Mouse (Mus musculus) testis, postnatal 10 days (tissue): Measurements from ENCODE around the gene Inha.

ENCODE experiments used
- DNase-seq: peaks from one replicate; pipeline ENCODE4 v3.0.0; 2021; ENCODE audit warnings: low spot score

Inha gene

DNA sequence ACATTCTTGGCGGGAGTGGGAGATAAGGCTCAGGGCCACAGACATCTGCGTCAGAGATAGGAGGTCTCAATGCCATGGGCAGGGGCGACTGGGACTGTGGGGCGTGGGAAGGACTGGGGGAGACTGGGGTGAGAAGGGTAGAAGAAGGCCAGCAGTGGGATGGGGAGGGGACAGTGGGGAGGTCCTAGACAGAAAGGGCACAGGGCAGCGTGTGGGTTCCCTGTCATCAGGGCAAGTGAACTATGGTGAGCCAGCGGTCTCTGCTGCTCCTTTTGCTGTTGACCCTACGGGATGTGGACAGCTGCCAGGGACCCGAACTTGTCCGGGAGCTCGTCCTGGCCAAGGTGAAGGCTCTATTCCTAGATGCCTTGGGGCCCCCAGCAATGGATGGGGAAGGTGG, at the start of gene Inha:
Gene Inha, plus strand, starts transcription at position 72 of the 400 bp plus-strand sequence.
- peak; percentile 73 for DNase-seq

DNA sequence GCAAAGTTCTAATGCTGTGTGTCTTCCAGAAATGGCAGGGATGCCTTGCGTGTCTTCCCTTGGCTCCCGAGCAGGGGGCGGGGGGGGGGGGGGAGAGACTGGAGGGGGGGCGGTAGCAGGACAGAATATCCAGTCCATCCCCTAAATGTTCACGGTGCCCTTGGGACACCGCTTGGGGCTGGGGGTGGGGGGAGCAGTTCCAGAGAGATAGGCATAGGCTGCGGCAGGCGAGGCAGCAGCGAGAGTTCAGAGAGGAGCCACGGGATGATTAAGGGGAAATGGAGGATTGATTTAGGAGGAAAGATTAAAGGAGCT, 49.2 kb upstream of the Inha start:
- DNase-seq, result no peak

DNA sequence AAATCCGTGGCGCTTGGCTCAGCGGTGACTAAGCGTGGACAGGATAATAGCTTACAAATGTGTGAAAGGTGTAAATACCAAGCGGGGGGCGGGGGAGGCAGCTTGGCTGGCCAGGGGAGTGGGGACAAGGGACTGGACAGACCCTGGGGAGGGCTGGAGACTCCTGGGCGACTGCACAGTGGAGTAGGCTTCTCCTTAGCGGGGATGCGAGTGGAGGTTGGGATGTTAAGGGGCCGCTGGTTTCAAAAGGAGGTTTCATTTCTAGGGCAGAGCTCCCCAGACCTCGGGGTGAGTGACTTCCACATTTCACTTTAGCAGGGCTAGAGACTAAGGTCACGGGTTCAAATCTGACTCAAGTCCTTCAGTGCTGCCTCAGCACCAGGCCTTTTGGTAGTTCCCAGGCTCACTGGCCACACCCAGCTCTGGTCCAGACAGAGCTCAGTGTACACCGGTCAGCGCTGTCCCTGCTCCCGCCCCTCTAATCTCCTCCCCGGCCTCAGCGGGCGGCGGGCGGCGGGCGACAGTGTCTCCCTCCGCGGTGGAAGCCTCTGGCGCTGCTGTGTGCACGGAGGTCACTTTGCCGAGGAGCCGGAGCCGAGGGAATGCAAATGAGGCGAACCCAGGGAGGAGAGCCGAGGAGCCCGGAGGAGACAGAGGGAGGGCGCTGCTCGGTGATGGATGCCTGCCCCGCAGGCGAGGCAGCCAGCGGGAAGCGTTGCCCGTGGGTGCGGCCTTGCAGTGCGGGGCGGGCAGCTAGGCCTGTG, 48.7 kb upstream of the Inha start:
- DNase-seq, result peak; percentile 64

DNA sequence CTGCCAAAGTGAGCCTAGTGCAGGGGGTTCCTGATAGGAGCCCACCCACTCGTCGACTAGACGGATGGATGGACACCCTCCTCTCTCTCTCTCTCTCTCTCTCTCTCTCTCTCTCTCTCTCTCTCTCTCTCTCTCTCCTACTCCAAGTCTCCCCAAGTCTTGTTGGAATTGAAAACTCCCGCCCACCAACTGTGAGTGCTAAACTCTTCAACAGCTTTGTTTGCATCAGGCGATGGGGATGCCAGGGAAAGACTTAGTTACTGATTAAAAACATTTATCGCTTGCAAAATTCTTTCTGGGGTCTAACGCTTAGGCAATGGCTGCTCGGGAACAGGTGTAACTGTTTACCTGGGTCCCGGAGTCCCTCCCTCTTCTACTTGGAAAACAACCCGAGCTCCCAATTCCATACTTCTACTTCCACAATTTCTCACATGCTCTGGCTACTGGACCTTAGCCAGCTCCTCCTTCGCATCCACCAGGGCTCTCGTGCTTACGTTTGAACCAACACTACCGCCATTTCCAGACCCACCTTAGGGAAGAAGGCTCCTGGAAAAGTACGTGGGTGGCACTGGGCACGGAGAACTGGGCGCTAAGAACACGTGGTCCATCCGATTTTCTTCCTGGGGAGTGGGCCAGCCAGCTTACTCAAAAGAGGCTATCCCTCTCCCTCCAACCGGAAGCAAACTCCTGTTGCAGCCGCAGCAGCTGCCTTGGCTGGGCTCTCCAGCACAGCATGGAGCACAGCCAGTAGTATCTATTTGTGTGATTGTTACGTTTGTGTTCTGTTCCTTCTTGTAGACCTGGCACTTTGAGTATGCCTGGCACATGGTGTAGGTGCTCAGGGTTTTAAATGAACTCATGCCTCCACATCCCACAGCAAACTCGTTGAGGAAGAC, 47.8 kb upstream of the Inha start:
- peak; percentile 60 for DNase-seq

DNA sequence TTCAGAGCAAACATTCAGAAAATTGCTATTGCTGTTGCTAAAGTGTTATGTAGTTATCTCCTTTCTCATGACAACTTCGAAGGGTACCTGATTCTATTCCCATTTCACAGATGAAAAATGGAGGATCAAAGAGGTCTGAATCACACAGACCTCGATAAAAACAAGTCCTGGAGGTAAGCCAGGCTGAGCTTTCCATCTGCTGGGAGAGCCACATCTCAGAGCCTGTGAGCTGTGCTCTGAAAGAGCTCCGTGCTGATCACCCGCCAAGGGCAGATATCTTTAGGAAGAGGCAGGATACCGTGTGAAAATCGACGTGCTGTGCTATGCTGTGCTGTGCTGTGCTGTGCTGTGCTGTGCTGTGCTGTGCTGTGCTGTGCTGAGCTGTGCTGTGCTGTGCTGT, 46.6 kb upstream of the Inha start:
- no peak for DNase-seq

DNA sequence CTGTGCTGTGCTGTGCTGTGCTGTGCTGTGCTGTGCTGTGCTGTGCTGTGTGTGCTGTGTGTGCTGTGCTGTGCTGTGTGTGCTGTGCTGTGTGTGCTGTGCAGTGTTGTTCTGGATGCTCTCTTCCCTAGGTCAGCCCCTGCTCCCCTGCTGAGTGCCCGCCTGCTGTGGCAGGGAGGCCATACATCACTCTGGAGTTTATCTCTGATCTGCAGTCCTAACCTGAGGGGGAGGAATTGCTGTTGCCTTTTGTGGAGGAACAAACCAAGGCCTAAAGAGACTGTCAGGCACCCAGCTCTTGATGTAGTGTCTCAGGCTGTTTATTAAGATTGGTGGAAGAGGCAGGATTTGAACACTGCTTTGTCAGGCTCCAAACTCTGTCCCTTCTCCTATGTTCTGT, 44.2 kb upstream of the Inha start:
- DNase-seq, result no peak

DNA sequence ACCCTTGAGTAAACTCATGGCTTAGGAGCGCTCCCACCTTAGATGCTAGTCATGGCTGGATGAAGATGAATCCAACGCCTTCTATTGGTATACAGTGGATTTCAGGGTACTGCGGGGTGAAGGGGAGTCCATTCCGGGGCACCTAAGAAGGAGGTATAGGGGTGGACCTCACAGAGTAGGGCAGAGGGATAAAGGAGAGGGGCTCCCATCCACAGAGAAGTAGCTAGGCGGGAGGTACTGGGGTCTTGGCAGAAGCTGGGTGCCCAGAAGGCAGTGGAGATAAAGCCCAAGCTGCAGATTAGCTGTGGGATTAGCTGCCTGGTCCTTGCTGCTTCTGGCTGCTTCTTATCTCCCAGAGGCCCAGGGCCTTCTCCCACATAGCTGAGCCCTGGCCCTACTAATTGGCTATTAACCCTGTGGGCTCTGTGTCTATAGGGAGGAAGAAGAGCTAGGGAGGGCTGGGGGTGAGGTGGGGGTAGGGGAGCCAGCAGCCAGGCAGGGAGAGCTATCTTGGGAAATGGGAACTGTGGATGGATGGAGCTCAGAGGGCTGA, 43.1 kb upstream of the Inha start:
- no peak for DNase-seq

DNA sequence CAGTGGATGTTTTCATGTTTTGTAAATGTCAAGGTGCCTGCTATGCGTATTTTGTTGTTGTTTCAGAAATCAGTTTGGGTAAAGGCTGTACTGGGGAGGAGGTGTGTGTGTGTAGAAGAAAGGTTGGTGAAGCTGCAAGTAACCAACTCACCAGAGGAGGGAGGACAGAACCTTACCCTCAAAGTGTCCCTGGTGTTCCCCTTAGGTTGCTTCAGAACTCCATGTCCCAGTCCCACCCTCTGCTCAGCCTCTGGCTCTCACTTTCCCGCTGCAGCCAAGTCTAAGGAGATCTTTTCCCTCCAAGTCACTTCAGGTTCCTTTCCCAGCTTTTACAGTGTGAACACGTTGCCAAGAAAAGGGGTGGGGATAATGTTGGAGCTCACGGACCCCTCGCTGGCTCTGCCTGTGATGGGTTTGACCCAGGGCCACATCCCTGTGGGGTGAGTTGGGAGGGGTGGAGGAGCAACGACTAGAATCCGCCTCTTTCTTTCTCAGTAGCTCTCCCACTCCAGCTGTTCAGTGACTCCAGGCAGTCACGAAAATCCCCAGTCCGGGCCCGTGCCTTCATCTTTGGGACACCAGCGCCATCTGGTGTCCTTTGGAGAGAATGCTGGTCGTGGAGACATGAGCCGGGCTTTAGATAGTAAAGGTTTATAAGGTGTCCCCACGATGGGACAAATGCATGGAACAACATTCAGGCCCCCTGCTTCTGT, 39.5 kb upstream of the Inha start:
- peak; percentile 86 for DNase-seq

DNA sequence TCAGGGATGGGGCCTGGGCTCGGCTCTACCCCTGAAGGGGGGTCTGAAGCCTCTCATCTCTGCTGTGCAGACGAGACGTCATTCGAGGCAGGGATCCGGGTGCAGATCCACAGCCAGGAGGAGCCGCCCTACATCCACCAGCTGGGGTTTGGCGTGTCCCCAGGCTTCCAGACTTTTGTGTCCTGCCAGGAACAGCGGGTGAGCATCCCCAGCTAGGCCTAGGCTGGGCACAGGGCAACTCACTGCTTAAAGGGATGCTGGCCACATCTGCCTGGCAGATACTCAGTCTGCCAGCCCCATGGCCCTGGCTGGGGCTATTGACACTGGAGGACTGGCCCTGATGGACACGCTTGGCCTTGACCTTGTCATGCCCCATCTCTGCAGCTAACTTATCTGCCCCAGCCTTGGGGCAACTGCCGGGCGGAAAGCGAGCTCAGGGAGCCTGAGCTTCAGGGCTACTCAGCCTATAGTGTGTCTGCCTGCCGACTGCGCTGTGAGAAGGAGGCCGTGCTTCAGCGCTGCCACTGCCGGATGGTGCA, 37.5 kb upstream of the Inha start:
- DNase-seq, result peak; percentile 64

DNA sequence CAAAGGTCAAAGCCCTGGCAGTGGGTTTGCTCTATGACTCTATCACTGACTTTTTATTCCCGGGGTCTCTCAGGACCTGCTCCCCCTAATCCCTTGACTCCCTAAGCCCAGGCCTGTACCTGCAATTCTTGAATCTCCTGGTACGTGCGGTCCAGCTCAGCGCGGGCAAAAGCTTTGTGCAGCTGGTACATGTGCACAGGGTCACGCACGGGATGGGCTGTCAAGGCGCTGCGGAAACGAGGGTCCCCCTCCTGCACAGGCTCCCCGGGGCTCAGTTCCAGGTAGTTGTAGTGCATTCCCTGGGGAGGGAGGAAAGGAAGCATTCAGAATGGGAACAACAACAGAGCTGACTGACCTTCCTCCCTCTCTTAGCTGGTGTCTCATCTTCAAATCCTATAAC, 30.4 kb upstream of the Inha start:
- DNase-seq, result no peak

DNA sequence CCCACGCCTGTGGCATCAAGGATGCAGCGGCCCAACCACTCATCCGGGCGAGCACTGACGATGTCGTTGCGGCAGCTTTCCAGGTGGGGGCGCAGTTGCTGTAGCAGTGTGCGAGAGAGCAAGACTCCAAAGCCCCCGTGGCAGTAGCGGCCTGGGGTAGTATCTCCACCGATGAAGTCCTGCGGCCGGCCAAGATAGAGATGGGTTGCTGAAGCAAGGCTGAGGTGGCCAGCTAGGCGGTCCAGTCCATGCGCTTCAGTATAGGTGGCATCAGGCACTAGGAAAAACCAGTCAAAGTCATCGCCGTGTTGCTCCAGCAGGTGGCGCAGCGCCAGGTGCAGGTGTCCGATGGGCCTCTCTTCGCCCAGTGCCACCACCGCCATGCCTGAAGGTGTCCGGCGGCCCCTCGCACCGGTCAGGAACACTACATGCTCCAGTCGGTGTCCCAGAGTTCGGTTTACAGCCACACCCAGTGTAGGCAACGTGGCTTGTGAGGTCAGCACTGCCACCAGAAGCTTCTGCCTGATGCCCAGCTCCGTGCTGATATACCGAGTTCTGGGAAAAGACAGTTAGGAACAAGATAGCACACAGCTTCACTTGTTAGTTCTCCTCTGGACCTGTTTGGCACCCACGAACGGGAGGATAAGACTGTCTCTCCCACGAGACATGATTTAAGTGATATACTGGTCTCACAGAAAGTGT, 29.5 kb upstream of the Inha start:
- peak; percentile 90 for DNase-seq

DNA sequence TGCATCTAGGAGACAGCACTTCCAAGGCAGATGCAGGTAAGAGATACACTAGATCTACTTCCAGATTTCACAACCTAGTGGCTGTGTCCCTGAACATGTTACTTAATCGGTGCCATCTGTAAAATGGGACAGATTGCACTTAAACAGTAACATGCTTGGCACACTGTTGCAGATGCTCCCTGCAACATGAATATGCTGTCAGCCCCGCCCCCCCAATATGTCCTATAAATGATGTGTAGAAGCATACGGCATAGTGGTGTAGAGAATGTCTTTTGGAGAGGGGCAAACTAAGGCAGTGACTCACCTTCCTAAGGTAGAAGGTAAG, 28.9 kb upstream of the Inha start:
- no peak for DNase-seq

DNA sequence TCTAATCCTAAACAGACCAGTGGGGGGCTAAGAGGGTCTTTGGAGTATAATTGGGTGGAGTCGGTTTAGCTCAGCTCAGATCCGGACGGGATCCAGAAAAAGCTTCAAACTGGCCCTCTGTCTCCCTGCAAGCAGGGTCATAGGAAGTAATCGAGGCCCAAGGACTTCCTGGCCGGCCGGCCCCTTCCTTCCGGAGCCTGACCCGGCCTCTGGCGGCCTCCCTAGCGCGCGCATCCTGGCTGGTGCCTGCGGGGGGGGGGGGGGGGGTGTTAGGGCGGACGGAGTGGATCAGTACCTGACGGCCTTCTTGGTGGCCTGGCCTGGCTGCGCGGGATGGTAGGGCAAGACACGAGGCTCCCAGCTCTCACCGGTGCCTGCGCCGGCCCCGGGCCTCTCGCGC, 28.4 kb upstream of the Inha start:
- no peak for DNase-seq

DNA sequence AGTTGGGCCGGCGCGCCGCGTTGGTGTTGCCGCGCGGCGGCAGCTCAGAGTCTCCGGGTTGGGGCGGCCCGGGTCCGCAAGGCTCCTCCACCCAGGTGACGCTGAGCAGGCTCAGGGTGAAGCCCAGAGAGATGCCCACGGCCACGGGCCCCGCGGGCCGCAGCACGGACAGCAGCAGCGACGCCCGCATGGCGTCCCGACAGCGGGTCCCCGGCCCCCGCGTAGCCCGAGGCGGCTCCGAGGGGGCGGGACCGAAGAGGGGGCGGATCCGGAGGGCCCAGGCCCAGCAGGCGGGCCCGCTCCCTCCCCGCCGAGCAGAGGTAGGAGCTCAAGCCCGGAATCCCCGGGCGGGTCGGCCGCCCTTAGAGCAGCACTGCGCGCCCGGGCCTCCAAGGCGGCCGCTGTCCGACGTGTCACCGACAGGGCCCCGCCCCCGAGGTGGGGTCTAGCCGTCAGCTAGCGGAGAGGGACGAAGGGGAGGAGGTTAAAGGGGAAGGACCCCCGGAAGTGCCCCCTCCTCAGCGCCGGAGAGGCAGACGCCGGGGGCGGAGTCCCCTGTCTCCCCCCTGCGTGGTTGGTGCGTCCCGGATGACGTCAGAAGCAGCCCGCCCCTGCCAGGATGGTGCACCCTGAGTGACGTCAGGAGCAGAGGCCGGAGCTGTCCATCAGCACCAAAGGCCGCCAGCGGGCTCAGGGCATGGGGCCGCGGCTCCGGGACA, 27.8 kb upstream of the Inha start, which contains the start of the genes Chpf and Tmem198:
Gene Chpf, minus strand, starts transcription at position 392 of the 719 bp plus-strand sequence.
Gene Tmem198, plus strand, starts transcription at position 617 of the 719 bp plus-strand sequence.
- DNase-seq, result peak; percentile 96

DNA sequence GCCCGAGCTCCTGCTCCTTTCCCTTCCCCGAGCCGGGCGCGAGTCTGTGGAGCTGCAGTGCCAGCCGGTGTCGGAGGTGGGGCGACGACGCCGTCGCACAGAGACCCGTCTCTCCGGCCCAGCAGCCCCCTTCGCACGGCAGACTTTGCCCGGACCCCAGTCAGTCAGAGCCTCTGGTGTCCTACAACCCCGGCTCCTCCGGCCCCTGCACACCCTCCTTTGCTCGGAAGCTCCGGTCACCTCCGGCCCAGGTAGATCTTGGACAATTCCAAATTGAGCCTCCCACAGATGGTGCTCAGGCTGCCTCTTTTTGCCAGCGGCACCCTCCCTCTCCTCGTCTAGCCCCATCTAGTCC, 27.3 kb upstream of the Inha start:
- DNase-seq, result no peak

DNA sequence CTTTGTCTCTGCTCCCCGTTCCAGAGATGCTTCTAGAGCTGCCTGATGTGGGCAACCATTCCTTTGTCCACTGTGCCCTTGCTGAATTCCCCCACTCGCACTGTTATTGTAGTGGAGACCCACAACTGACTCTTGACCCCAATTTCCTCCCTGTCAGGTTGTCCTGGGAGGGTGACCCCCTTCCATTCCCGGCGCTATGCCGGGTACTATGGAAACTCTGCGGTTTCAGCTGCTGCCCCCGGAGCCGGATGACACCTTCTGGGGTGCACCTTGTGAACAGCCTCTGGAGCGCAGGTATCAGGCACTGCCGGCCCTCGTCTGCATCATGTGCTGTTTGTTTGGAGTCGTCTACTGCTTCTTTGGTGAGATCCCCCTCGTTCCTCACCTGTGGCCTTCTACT, 26.8 kb upstream of the Inha start:
- DNase-seq, result no peak

DNA sequence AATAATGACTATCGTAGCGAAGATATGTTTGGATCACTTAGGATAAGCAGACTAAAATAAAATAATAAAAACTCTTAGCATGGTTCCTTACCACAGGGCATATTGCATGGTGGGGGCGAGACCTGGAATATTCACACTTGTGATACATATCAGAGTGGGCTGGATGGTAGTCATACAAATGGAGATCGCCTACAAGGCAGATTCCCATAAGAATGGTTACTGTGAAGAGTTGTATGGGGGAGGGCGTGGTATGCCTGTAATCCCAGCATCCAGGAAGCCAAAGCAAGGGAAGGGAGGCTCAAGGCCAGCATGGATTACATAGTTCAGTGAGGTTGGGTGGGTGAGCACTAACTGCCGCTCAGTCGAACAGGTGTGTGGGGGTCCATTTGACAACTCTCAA, 26.1 kb upstream of the Inha start:
- DNase-seq, result no peak

DNA sequence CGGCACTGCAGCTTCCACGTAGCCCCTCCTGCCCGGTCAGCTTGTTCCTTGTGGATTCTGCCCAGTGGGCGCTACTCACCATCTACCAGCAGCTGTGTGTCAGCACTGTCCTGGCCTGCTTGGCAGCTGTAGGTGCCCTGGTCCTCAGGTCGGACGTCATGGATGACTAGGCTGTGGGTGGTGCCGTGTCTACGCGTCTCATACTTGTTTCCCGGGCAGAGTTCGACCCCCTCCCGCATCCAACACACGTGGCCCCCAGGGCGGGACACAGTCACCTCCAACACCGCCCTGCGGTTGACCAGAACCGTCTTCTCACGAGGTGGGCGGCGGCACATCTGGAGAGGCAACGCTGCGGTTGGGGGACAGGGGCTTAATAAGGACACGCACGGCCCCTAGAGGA, 20.3 kb upstream of the Inha start:
- no peak for DNase-seq

DNA sequence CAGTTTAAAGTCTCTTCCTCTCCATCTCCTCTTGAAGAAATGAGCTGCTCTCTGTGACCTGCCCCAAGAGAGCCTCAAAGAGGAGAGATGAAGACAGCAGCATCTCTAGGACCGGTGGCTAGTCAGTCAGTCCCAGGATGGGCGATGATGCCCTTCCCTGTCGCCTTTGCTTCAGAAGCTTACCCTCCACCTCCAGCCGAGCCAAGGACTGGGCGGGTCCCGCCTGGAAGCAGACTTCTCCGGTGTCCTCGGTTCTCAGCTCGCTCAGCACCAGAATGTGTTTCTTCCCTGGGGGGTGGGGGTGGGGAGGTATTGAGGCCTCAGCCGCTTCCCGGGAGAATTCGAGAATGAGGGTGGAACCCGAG, 19.9 kb upstream of the Inha start:
- DNase-seq, result no peak

DNA sequence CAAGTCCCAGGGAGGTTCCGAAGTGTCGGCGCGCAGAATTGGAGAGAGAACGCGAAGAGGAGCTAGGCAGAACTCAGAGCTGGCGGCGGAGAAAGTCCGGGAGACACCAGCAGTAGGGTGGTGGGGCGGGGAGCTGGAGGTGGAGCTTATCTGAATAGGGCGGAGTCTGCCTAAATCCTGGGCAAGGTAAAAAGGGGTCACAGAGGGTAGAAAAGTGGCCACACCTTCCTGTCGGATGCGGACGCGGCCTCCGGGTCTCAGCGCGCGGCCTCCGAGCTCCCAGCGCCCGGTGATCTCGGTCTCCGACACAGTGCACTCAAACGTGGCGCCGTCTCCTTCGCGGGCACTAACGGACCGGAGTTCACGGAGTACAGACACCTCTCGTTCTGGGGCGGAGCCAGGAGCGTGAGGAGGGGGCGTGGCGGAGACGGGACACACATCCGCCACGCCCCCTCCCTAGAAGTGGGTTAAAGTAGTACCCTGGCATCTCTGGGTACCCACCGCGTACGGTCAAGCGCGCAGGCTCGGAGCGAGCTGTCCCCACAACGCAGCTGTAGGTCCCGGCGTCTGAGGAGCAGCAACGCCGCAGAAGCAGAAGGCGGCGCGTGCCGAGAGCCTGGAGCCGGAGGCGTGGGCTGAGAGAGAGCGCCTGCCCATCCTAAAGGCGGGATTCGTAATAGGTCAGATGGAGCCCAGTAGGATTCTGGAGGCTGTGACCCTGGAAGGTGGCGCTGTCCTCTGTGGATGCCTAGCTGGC, 19.3 kb upstream of the Inha start:
- peak; percentile 90 for DNase-seq
